Mouse (Mus musculus): ENCODE results near the gene Lrrc72.
"Not testable (repeated sequence)": the region's sequence is repeated elsewhere in the genome, so short reads cannot be mapped to it uniquely, and the experiment has no call there.

Lrrc72 gene

GRCm38 (mm10) chr12:36253298-36253697 lies at the start of gene Lrrc72:
TSS of gene Lrrc72 (minus strand) at chr12:36253398.
- no peak for DNase-seq (ENCODE audit: low spot score)

GRCm38 (mm10) chr12:36302326-36302725 lies 49.1 kb upstream of the Lrrc72 start:
- DNase-seq (ENCODE audit: low spot score): no peak

- no peak for DNase-seq (ENCODE audit: low spot score)
Measured at GRCm38 (mm10) chr12:36291346-36291745, 38.1 kb upstream of the Lrrc72 start.

GRCm38 (mm10) chr12:36290465-36290864 lies 37.3 kb upstream of the Lrrc72 start:
- DNase-seq (ENCODE audit: low spot score): no peak

- no peak for DNase-seq (ENCODE audit: low spot score)
Measured at GRCm38 (mm10) chr12:36289634-36290033, 36.4 kb upstream of the Lrrc72 start.

- DNase-seq (ENCODE audit: low spot score): no peak
Measured at GRCm38 (mm10) chr12:36274823-36275222, 21.6 kb upstream of the Lrrc72 start.

GRCm38 (mm10) chr12:36267670-36268246 lies 14.6 kb upstream of the Lrrc72 start:
- no peak for DNase-seq (ENCODE audit: low spot score)

- no peak for DNase-seq (ENCODE audit: low spot score)
Measured at GRCm38 (mm10) chr12:36262116-36262721, 9.0 kb upstream of the Lrrc72 start.

GRCm38 (mm10) chr12:36255413-36255812 lies 2.2 kb upstream of the Lrrc72 start:
- no peak for DNase-seq (ENCODE audit: low spot score)

- DNase-seq (ENCODE audit: low spot score): no peak
Measured at GRCm38 (mm10) chr12:36241171-36241570, 12.0 kb downstream of the Lrrc72 start.

GRCm38 (mm10) chr12:36231386-36231785 lies 21.8 kb downstream of the Lrrc72 start:
- DNase-seq (ENCODE audit: low spot score): no peak

GRCm38 (mm10) chr12:36224392-36224791 lies 28.8 kb downstream of the Lrrc72 start:
- DNase-seq (ENCODE audit: low spot score): no peak

- DNase-seq (ENCODE audit: low spot score): no peak
Measured at GRCm38 (mm10) chr12:36216905-36217304, 36.3 kb downstream of the Lrrc72 start.

- no peak for DNase-seq (ENCODE audit: low spot score)
Measured at GRCm38 (mm10) chr12:36216230-36216629, 37.0 kb downstream of the Lrrc72 start.

- DNase-seq (ENCODE audit: low spot score): peak; percentile 80
Measured at GRCm38 (mm10) chr12:36215149-36215480, 38.1 kb downstream of the Lrrc72 start.

GRCm38 (mm10) chr12:36214389-36215148 lies 38.6 kb downstream of the Lrrc72 start:
- DNase-seq (ENCODE audit: low spot score): no peak

GRCm38 (mm10) chr12:36210096-36210495 lies 43.1 kb downstream of the Lrrc72 start:
- no peak for DNase-seq (ENCODE audit: low spot score)

GRCm38 (mm10) chr12:36208456-36208855 lies 44.7 kb downstream of the Lrrc72 start:
- DNase-seq (ENCODE audit: low spot score): no peak

- no peak for DNase-seq (ENCODE audit: low spot score)
Measured at GRCm38 (mm10) chr12:36207800-36208148, 45.4 kb downstream of the Lrrc72 start.

- peak; percentile 86 for DNase-seq (ENCODE audit: low spot score)
Measured at GRCm38 (mm10) chr12:36207072-36207799, 46.0 kb downstream of the Lrrc72 start.

- not testable (repeated sequence) for DNase-seq (ENCODE audit: low spot score)
Measured at GRCm38 (mm10) chr12:36205579-36206119, 47.5 kb downstream of the Lrrc72 start.

- no peak for DNase-seq (ENCODE audit: low spot score)
Measured at GRCm38 (mm10) chr12:36194976-36195375, 58.2 kb downstream of the Lrrc72 start.

GRCm38 (mm10) chr12:36190343-36190742 lies 62.9 kb downstream of the Lrrc72 start:
- DNase-seq (ENCODE audit: low spot score): no peak

Measured in adipocyte (in vitro differentiated cells).